Mouse (Mus musculus) kidney, adult 9 months (tissue): ENCODE measurements around the gene Arap1.

Source experiments
- DNase-seq: peaks from one replicate; pipeline ENCODE4 v3.0.0; 2022

Arap1 gene

DNA sequence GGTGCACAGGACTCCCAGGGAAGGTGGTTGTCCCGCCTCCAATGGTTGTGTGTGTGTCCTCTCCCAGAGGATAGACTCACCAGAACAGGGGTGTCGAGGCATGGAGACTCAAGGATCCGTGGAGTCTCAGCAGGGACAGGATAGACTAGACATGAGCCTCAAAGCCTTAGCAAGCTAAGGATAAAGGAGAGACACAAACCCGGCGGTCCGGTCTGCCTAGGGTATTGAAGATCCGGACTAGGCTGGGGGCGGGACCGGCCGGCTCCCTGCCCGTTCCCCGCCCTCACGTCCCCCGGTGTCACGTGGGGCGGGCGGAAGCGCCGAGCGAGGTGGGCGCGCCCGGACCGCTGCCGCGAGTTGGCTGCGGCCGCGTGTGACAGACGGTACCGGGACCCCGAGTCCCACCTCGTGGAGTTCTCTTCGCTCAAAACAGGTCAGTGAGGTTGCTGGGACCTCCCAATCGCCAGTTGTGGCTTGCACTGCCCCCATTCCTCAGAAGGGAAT is at the start of gene Arap1:
TSS of gene Arap1 (plus strand) at position 301 of the 504 bp plus-strand sequence.
- peak; percentile 60 for DNase-seq

DNA sequence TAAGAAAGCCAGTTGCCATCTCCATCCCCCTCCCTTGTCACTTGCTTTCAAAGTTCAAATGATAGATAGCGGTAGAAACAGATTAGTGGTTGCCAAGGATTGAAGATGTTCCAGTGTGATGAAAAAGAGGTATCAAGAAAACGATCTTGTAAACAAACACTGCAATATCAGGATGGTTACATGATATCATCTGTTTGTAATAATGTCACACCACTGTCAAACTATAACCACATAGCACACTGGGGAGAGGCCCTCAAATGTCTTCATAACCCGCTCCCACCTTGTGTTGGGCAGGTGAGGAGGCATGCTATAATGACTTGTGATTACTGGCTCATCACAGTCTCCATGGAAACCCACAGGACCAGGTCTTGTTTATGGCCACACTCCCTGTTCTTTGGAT is 49.5 kb upstream of the Arap1 start:
- no peak for DNase-seq

DNA sequence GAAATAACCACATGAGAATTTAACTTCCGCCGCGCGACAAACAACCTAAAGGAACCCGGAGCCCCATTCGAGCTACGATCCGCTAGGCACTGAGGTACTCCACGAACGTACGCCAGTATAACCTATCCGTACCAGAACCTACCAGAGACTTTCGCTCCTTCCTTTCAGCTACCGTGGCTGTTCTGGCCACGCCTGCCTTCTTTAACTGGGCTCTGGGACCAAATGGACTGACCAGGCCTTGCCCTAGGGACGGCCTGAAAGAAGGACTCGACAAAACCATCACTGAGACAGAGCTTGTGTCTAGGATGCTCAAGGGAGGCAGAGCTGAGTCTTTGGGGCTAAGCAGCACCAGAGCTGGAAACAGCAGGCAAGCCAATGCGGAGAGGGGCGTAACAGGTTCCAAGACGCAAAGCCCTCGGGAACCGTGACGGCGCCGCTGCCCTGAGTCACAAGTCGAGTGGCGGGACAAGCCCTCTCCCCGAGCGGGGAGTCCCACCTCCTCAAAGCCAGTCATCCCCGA is 46.4 kb upstream of the Arap1 start:
- DNase-seq, result peak; percentile 37

DNA sequence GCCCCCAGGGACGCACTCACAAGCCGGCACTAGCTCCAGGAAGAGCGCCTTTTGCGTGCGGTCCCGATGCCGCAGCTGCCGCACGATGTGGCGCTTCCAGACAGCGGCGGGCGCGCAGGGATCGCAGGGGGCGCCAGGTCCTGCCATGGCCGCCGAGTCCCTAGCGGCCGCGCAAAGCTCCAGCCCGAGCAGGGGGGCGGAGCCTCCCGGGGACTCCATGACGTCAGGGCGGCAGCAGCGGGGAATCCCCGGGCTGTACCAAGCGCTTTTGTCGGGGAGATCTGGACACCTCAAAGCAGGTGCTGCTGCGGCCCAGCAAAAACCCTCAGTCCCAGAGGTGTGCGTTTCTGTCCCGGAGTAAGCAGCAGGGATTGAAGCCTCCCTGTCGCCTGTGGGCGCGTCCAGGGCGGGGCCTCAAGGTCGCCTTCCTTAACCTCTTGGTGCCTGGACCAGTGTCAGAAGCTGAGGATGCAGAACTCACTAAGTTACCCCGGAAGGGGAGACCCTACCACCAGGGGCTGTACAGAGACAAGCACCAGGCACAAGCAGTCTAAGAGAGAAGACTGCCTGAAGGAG is 45.9 kb upstream of the Arap1 start, which contains the start of gene Atg16l2:
TSS of gene Atg16l2 (minus strand) at position 371 of the 576 bp plus-strand sequence.
- DNase-seq, result peak; percentile 94

DNA sequence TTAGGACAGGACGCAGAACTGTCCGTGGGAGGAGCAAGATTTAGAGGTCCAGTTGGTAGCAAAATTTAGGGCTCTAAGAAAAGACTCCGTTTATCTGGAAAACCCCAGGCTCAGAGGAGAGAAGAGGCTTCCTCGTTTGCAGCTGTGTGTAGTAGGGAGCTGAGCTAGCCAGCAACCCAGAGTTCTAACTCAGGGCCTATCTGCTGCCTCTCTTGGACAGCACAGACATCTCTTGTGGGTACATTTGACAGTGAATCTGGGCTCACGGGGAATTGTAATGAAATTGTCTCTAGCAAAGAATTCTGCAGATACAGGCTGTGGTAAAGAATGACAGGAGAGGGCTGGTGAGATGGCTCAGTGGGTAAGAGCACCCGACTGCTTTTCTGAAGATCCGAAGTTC is 45.2 kb upstream of the Arap1 start:
- no peak for DNase-seq

DNA sequence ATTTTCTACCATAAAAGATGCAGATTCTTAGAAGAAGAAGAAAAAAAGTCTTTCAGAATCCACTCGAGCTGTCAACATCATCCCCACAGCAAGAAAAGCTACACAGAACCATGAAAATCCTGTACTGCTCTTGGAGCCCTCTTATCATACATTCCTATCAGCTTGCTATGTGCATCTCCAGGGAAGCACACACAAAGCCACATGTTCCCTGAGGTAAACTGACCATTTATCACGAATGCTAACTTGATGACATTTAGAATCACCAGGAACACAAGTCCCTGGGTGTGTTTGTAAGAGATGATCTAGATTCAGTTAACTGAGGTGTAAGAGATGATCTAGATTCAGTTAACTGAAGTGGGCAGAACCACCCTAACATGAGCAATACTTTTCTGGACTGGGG is 41.0 kb upstream of the Arap1 start:
- no peak for DNase-seq

DNA sequence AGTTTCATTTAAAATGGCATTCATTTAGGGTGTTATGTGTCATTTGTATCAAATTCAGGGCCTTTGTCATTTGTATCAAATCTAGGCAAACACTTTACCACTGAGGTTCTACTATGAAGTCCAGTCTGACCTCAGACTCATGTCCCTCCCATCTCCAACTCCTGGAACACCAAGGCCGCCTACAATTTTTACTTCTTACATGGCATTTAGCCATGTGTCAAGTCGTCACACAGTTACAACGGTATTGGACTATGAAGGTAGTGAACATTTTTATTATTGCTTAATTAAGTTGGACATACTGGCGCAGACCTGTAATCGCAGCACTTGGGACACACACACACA is 37.9 kb upstream of the Arap1 start:
- no peak for DNase-seq

DNA sequence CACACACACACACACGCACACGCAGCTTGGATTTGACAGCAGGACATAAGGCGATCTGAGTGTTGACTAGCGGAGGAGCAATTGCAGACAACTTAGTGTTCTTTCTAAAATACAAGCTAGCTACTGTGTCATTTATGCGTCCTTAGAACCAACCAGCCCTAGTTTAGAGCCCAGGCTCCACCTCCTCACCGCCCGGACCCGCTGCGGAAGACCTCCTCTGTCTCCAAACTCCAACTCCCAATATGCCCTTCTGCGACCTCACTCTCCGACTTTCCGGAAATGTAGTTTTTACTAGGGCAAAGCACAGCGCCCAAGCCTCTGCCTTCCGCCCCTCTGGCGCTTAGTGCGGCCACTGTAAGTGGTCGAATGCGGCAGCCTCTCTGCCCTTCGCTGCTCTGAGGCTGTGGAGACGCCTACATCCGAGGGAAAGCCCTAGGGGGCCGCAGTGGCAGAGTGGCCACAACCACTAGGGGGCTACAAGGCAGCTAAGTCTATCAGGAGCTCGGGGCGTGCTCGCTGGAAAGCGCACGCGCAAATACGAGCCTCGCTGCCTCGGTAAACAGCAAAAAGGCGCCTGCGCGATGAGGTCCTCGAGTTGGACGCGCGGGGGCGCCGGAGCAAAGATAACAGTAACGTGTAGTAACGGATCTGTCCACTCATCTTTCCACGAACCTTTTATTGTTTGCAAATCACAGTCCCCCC is 37.4 kb upstream of the Arap1 start:
- peak; percentile 99 for DNase-seq

DNA sequence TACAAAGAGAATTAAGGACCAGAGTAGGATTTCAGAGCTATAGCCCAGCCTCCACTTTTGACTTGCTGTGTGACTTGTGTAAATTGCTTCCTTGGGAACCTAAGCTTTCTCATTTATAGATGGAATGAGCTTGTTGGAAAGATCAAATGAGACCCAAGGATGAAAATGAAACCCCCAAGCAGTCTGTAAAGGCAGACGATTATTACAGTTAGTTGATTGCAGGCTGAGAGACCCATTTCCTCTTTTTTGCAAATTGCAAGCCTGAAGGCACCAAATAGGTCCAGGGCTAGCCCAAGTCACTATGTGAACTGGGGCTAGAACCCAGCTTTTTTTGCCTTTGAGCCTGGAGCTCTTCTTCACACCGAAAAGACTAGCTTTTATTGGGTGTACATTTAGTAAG is 36.8 kb upstream of the Arap1 start:
- DNase-seq, result no peak

DNA sequence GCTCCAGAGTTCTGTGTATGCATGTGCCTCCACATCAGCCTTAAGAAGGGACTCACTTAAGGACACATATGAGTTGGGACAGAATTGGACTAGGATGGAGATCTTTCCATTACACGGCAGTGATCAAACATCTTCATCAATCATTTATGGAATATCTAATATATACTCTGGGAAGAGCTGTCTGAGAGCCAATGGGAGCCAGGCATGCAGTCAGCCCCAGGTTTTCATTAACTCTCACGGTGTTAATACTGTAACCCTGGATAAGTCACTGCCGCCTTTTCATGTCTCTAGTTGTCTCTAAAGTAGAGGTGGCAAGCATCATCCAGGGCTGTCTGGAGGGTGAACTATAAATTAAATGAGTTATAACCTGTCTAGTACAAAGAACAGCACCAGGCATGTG is 34.8 kb upstream of the Arap1 start:
- DNase-seq, result peak; percentile 57

DNA sequence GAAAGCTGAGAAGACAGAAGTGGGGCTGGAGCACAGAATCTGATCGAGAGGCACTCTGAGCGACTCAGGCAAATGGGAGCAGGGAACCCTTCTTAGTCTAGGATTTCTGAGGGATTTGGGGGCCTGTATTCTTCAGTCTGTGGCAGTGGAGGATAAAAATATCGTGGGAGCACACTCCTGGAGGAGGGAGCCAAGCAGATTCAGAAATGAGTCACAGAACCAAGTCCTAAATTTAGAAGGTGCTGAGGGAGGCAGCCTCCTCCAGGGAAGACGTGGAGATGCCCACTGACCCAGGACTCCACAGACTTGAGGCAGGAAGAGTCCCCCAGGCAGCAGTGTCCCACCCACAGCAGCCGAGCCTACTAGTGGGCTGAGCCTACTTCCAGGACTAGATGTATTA is 33.5 kb upstream of the Arap1 start:
- DNase-seq, result no peak

DNA sequence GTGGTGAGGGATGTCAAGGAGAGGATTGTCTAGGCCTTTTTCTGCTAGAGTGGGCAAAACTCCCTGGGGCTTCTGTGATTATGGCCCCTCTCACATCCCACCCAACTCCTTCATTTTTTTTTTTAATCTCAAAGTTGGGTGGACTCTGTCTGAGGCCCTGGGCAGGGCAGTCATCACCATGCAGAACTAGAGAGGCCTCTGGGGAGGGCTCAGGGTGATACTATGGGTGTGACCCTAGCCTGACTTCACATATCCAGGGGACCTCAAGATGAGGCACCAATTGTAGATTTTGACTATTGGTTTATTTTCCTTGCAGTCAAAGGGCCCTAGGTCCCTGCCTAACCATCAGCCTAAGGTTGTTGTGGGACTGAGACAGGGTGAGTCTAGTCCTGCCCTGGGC is 32.2 kb upstream of the Arap1 start:
- DNase-seq, result no peak

DNA sequence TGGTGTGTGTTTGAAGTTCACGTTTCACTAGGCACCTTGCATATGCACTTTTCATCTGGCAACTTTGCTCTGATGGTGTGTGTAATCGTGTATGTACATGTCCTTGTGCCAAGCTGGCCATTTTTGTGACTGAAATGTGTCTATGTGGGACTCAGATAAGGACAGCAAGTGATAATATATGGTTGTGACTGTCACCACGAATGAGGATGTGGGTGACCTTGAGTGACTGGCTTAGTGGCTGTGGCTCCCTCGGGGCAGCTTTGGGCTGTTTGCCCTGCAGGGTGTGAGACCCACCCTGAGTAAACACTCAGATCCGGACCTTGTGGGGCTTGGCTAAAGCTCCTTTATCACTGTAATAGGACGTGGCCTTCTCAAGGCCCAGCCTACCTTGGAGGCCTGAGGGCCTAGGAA is 31.3 kb upstream of the Arap1 start:
- no peak for DNase-seq

DNA sequence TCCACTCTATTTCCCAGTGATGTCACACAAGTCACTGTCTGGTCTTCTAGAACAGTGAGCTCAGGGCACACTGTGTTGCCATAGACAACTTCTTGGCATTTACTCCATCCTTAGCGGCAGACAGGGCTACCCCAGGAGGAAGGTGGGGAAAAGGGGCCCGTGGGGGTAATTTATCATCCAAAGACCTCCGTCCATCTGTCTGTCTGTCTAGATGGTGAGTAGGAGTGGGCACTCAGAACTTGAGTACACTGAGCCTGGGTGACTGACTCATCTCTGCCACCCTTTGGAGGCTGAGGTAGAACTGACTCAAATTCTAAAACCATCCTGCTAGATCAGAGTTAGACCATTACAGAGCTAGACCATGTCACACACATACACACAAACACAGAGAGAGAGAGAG is 30.9 kb upstream of the Arap1 start, which contains the start of gene Stard10:
TSS of gene Stard10 (plus strand) at position 73 of the 400 bp plus-strand sequence.
- no peak for DNase-seq

DNA sequence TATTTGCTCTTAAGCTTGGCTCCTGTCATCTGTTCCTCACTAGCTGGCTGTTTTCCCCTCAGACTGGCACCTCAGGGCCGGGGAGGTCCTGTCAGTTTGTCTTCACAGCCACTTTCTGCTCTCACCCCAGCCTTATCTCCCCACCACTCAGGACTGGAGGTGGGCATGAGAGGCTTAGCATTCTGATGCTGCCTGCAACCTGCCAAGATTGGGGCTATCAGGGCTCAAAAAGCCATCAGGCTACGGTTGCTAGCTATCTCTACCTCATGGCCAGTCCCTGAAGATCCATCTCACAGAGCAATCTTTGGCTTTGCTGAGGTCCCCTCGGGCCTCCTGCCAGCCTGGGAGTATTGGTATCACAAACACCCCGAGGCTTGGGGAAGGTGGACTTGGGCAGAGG is 29.0 kb upstream of the Arap1 start:
- DNase-seq, result no peak

DNA sequence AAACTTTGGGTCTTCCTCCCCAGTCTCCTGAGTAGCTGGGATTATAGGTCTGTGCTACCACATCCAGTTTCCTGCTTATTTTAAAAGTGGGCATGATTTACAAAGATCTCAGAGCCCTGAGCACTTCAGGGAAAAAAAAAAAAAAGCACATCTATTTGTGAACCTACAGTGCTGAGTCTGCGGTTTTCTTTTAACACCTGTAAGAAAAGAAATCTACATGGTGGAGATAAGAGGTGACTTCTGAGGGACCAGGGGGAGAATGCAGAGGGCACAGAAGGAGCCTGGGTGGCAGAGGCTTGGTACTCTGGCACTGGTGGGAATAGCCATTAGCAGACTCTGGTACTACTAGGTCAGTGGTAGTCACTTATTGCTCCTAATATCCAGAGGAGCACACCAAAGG is 28.1 kb upstream of the Arap1 start:
- DNase-seq, result no peak

DNA sequence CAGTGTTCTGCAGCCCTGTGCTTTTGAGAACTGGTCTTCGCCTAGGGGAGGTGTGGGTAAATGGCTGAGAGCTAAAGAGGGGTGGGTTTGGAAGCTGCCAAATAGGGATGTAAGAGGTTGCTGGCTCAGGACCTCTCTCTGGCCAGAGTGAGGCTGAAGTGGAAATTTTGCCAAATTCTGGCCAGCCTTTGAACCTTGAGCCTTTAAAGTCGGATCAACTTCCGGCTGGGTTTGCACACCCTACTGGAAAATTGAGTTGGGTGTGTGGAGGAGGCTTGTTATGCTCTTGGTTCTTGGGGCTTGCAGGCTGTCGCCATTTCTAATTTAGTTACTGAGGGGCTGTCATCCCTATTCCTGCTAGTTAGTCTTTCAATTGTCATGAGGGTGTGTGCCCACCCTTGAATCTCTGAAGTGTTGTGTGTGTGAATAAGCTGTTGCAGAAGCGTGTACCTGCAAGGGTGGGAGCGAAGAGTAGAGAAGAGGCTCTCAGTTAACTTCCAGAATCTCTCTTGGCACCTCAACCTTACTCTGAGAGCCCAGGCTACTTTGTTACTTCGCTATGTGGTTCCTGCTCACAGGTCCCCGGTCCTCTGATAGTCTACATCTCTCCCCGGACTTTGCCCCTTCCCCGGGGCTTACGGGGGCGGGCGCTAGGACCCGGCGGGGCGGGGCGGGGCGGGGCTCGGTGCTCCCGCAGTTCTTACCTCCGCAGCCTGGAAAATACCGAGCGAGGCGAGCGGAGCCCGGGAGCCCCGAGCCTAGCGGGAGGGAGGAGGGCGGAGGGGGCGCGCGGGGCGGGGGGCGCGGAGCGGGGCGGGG is 27.3 kb upstream of the Arap1 start:
- peak; percentile 90 for DNase-seq

DNA sequence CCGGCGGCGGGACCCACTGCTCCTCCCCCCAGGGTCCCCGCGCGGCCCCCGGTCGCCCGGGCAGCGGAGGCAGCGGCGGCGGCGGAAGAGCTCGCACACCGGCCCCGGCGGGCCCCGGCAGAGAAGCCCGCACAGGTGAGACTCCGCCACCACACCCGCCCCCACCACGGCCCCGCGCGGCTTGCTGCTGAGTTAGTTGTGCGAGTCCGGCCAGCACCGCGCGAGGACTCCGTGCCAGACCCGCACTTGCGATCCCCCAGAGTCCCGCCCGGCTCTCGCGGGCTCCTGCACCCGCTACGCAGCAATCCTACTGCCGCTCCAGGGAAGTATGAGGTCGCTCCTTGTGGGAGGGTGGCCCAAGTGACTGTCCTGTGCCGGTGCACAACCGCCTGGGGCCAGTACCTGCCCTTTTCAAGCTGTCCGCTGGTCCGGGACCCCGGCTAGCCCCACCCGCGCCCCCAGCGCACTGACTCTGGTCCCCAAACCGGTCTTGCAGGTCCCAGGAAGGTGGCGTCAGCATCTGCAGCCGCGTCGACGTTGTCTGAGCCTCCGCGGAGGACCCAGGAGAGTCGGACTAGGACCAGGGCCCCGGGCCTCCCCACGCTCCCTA is 26.5 kb upstream of the Arap1 start:
- DNase-seq, result peak; percentile 58

DNA sequence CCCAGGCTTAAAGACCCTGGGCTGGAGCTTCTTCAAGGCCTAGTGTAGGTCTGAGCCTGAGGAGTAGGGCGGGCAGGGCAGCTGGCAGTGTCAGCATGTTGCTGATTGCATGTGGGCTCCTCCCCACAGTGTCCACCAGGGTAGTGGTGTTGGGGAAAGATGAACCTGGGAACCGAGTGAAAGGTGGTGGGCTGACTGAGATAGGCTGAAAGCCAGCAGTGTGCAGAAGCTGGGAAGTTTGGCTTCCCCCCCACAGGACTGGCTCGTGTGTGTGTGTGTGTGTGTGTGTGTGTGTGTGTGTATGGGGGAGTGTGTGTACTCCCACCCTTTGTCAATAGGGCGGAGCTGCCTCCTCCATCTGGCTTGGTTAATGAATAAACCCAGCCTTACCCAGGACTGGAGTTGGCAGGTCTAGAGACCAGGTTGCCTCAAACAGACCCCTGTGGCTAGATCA is 24.7 kb upstream of the Arap1 start:
- peak; percentile 79 for DNase-seq

DNA sequence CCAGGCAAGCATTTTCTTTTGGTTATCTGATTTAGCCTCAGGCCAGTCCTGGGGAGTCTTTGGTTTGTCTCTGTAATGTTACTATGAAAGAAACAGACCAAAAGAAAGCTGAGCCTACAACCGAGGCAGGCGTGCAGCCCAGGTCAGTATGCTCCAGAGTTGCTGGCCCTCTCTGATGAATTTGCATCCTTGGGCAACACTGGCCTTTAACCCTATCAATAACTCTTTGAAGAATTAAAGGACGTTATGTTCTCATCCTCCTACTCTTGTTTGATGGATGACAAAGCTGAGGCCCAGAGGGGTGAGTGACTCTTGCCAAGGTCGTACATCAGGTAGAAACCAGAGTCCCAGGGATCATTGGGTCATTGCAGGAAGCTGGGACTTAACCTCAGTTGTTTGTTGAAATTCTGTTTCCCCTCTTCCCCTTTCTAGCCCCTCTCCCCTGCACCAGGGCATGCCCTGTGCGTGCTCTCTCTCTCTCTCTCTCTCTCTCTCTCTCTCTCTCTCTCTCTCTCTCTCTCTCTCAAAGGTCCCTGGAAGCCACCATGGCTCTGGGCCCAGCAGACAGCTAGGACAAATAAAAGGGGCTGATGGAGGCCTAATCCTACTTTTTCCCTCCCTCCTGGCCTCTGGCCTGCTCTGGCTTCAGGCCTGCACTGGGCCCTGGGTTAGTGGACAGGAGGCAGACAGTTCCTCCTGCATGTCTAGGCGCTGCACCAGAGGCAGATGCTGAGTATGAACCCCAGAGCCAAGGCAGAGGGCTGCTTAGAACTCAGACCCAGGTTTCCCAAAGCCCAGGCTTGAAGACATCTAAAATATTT is 23.5 kb upstream of the Arap1 start:
- no peak for DNase-seq

DNA sequence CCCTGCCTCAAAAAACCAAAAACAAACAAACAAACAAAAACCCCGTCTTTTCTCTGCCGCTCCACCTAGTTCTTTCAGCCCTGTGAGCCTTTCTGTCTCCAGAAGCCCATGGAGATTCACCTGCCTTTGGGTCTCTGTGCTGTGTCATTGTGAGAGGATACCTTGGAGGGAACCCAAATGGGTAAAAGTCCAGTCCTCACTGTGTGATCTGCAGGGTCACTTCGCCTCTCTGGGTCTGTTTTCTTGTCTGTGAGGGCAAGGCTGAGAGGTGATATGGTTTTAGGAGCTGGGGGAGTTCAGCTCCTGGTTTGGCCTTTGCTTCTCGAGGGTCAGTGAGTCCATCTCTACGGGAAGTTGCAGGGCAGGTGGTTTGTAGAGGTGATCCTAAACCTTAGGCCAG is 21.9 kb upstream of the Arap1 start:
- DNase-seq, result peak; percentile 89

DNA sequence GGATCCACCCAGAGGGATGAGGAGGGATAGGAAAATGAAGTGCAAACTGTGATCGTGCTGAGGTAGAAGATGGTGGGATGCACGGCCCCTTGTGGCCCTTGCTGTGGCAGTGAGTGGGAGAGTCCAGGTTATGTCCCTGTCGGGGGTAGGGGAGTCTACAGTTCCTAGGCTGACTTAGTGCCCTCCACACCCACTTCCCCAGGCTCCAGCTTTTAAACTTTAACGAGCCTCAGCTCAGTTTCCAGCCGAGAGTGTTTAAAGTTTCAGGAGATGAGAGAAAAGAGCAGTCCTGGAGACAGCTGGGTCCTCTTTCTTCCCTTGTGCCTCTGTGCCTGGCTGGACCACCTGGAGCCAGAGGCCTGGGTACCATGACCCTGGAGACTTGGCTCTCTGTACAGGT is 20.6 kb upstream of the Arap1 start:
- DNase-seq, result peak; percentile 57
